Mouse (Mus musculus) MEL (cell line): ENCODE data around the gene Mcat. TPM values are rescaled to one million over a fixed set of nuclear protein-coding genes. Genes with fewer than 3 reads are reported as not detected.

Experiments used
- DNase-seq: peaks from one replicate; pipeline ENCODE4 v3.0.0; 2011; ENCODE audit warnings: low read depth, low spot score
- H3K27ac ChIP-seq: 2 replicates; pipeline ENCODE4 v1.5.1; 2012; ENCODE audit warnings: low read depth, mild to moderate bottlenecking, control low read depth, low read length, moderate library complexity; ENCODE audit not compliant: control insufficient read depth
- H3K27me3 ChIP-seq, 2 experiments: fragments of 150-350 bp in 1 of 2; sonication (generic) in 1 of 2; 2 replicates each; pipeline ENCODE4 v1.6.1; 2012; ENCODE audit warnings: low read length in 2 of 2, mild to moderate bottlenecking in 2 of 2, improper control_type of control experiment in 1 of 2, moderate library complexity in 1 of 2; ENCODE audit not compliant: insufficient read depth in 2 of 2, control insufficient read depth in 1 of 2
- H3K36me3 ChIP-seq, 2 experiments: 2 replicates each; pipeline ENCODE4 v1.6.1; 2012 to 2014; ENCODE audit warnings: low read length in 2 of 2, improper control_type of control experiment in 1 of 2, inconsistent platforms in 1 of 2, mild to moderate bottlenecking in 1 of 2; ENCODE audit not compliant: insufficient read depth in 2 of 2, control insufficient read depth in 1 of 2
- H3K4me1 ChIP-seq, 2 experiments: fragments of 150-350 bp in 1 of 2; sonication (generic) in 1 of 2; 2 replicates each; pipeline ENCODE4 v1.6.1; 2012; ENCODE audit warnings: low read length in 2 of 2, improper control_type of control experiment in 1 of 2, mild to moderate bottlenecking in 1 of 2; ENCODE audit not compliant: insufficient read depth in 2 of 2, control insufficient read depth in 1 of 2
- H3K4me3 ChIP-seq, 2 experiments: fragments of 150-350 bp in 1 of 2; sonication (generic) in 1 of 2; 2 replicates each; pipeline ENCODE4 v1.5.1; 2012; ENCODE audit warnings: low read depth in 2 of 2, low read length in 2 of 2, mild to moderate bottlenecking in 2 of 2, moderate library complexity in 2 of 2, control low read depth in 1 of 2, improper control_type of control experiment in 1 of 2; ENCODE audit not compliant: control insufficient read depth in 1 of 2, insufficient read depth in 1 of 2
- H3K79me2 ChIP-seq: 2 replicates; pipeline ENCODE4 v1.6.1; 2012; ENCODE audit warnings: mild to moderate bottlenecking, low read length, moderate library complexity; ENCODE audit not compliant: control insufficient read depth, poor library complexity, insufficient read depth
- H3K9ac ChIP-seq: 2 replicates; pipeline ENCODE4 v1.6.1; 2012; ENCODE audit warnings: low read depth, mild to moderate bottlenecking, control low read depth, low read length, moderate library complexity; ENCODE audit not compliant: control insufficient read depth, poor library complexity, severe bottlenecking
- H3K9me3 ChIP-seq: fragments of 150-350 bp; sonication (generic); replicated peaks from 2 replicates; pipeline ENCODE4 v1.6.1; 2012; ENCODE audit warnings: mild to moderate bottlenecking, low read length, improper control_type of control experiment, moderate library complexity; ENCODE audit not compliant: insufficient read depth
- BHLHE40 ChIP-seq: IDR thresholded peaks from 2 replicates; pipeline ENCODE4 v1.6.1; 2012; ENCODE audit warnings: low read depth, mild to moderate bottlenecking, inconsistent platforms, low read length, improper control_type of control experiment, borderline replicate concordance
- CHD1 ChIP-seq: IDR thresholded peaks from 2 replicates; pipeline ENCODE4 v1.6.1; 2012; ENCODE audit warnings: low read depth, mild to moderate bottlenecking, inconsistent platforms, low read length, improper control_type of control experiment
- CTCF ChIP-seq, 3 experiments: IDR thresholded peaks in 2 of 3; conservative IDR thresholded peaks in 1 of 3; 2 replicates each; pipeline ENCODE4 v1.5.1; 2011 to 2012; ENCODE audit warnings: low read length in 3 of 3, low read depth in 2 of 3, mild to moderate bottlenecking in 2 of 3, improper control_type of control experiment in 1 of 3, inconsistent platforms in 1 of 3, mixed read lengths in 1 of 3, moderate library complexity in 1 of 3; ENCODE audit not compliant: control insufficient read depth in 1 of 3, insufficient read depth in 1 of 3, poor library complexity in 1 of 3, severe bottlenecking in 1 of 3
- E2F4 ChIP-seq: IDR thresholded peaks from 2 replicates; pipeline ENCODE4 v1.6.1; 2011; ENCODE audit warnings: low read depth, low read length, improper control_type of control experiment, borderline replicate concordance
- ELF1 ChIP-seq: IDR thresholded peaks from 2 replicates; pipeline ENCODE4 v1.6.1; 2014; ENCODE audit warnings: low read depth, mild to moderate bottlenecking, inconsistent platforms, low read length, improper control_type of control experiment, moderate library complexity
- EP300 ChIP-seq, 2 experiments: IDR thresholded peaks; 2 replicates each; pipeline ENCODE4 v1.6.1; 2011; ENCODE audit warnings: improper control_type of control experiment in 2 of 2, low read length in 2 of 2, low read depth in 1 of 2, mild to moderate bottlenecking in 1 of 2
- GATA1 ChIP-seq: IDR thresholded peaks from 2 replicates; pipeline ENCODE4 v1.6.1; 2011; ENCODE audit warnings: low read depth, low read length, improper control_type of control experiment
- HCFC1 ChIP-seq: IDR thresholded peaks from 2 replicates; pipeline ENCODE4 v1.6.1; 2012; ENCODE audit warnings: low read depth, mild to moderate bottlenecking, inconsistent platforms, low read length, improper control_type of control experiment, moderate library complexity
- KAT2A ChIP-seq: conservative IDR thresholded peaks from 2 replicates; pipeline ENCODE4 v1.6.1; 2012; ENCODE audit warnings: low read depth, low read length, improper control_type of control experiment, inconsistent platforms
- MAFK ChIP-seq: IDR thresholded peaks from 2 replicates; pipeline ENCODE4 v1.6.1; 2011; ENCODE audit warnings: low read depth, mild to moderate bottlenecking, low read length, improper control_type of control experiment, borderline replicate concordance
- MAX ChIP-seq: IDR thresholded peaks from 2 replicates; pipeline ENCODE4 v1.6.1; 2011; ENCODE audit warnings: low read length, improper control_type of control experiment
- MEF2A ChIP-seq: IDR thresholded peaks from 2 replicates; pipeline ENCODE4 v1.6.1; 2014; ENCODE audit warnings: low read depth, mild to moderate bottlenecking, inconsistent platforms, low read length, improper control_type of control experiment; ENCODE audit not compliant: poor library complexity, insufficient replicate concordance, severe bottlenecking; ENCODE audit errors: extremely low read depth
- MXI1 ChIP-seq: IDR thresholded peaks from 2 replicates; pipeline ENCODE4 v1.6.1; 2011; ENCODE audit warnings: mild to moderate bottlenecking, low read depth, low read length, improper control_type of control experiment
- MYB ChIP-seq: IDR thresholded peaks from 2 replicates; pipeline ENCODE4 v1.6.1; 2011; ENCODE audit warnings: mild to moderate bottlenecking, low read depth, low read length, improper control_type of control experiment
- MYC ChIP-seq: IDR thresholded peaks from 2 replicates; pipeline ENCODE4 v1.6.1; 2011; ENCODE audit warnings: low read depth, mild to moderate bottlenecking, low read length, improper control_type of control experiment, moderate library complexity
- POLR2A ChIP-seq, 2 experiments: IDR thresholded peaks; 2 replicates each; pipeline ENCODE4 v1.6.1; 2011 to 2012; ENCODE audit warnings: low read length in 2 of 2, mild to moderate bottlenecking in 2 of 2, control low read depth in 1 of 2, improper control_type of control experiment in 1 of 2, low read depth in 1 of 2, moderate library complexity in 1 of 2; ENCODE audit not compliant: control insufficient read depth in 1 of 2, insufficient read depth in 1 of 2, poor library complexity in 1 of 2
- POLR2AphosphoS2 ChIP-seq: IDR thresholded peaks from 2 replicates; pipeline ENCODE4 v1.6.1; 2011; ENCODE audit warnings: low read length, improper control_type of control experiment
- POLR2AphosphoS5 ChIP-seq: IDR thresholded peaks from 2 replicates; pipeline ENCODE4 v1.6.1; 2012; ENCODE audit warnings: low read depth, borderline replicate concordance, mild to moderate bottlenecking, inconsistent platforms, low read length, moderate library complexity, mixed read lengths
- RAD21 ChIP-seq: IDR thresholded peaks from 2 replicates; pipeline ENCODE4 v1.6.1; 2011; ENCODE audit warnings: mild to moderate bottlenecking, low read depth, low read length, improper control_type of control experiment
- RCOR1 ChIP-seq: IDR thresholded peaks from 2 replicates; pipeline ENCODE4 v1.6.1; 2012; ENCODE audit warnings: low read depth, mild to moderate bottlenecking, inconsistent platforms, low read length, improper control_type of control experiment
- SIN3A ChIP-seq: IDR thresholded peaks from 2 replicates; pipeline ENCODE4 v1.6.1; 2012; ENCODE audit warnings: low read length, improper control_type of control experiment, inconsistent platforms
- SMC3 ChIP-seq: IDR thresholded peaks from 2 replicates; pipeline ENCODE4 v1.6.1; 2011; ENCODE audit warnings: low read depth, low read length, improper control_type of control experiment
- TBP ChIP-seq: IDR thresholded peaks from 2 replicates; pipeline ENCODE4 v1.8.0; 2011; ENCODE audit warnings: low read depth, low read length, improper control_type of control experiment
- TCF12 ChIP-seq: IDR thresholded peaks from 2 replicates; pipeline ENCODE4 v1.6.1; 2014; ENCODE audit warnings: low read depth, mild to moderate bottlenecking, inconsistent platforms, low read length, improper control_type of control experiment, moderate library complexity
- UBTF ChIP-seq: IDR thresholded peaks from 2 replicates; pipeline ENCODE4 v1.6.1; 2012; ENCODE audit warnings: low read depth, mild to moderate bottlenecking, inconsistent platforms, low read length, improper control_type of control experiment, moderate library complexity, borderline replicate concordance; ENCODE audit not compliant: insufficient read depth
- USF2 ChIP-seq, 2 experiments: IDR thresholded peaks; 2 replicates each; pipeline ENCODE4 v1.6.1; 2011 to 2012; ENCODE audit warnings: improper control_type of control experiment in 2 of 2, low read length in 2 of 2, borderline replicate concordance in 1 of 2, inconsistent platforms in 1 of 2, low read depth in 1 of 2, mild to moderate bottlenecking in 1 of 2; ENCODE audit not compliant: insufficient read depth in 1 of 2
- ZC3H11A ChIP-seq: IDR thresholded peaks from 2 replicates; pipeline ENCODE4 v1.6.1; 2012; ENCODE audit warnings: low read depth, mild to moderate bottlenecking, inconsistent platforms, low read length, improper control_type of control experiment
- ZKSCAN1 ChIP-seq: IDR thresholded peaks from 2 replicates; pipeline ENCODE4 v1.6.1; 2012; ENCODE audit warnings: low read depth, mild to moderate bottlenecking, inconsistent platforms, low read length, improper control_type of control experiment, moderate library complexity
- polyA plus RNA-seq, 2 experiments: library from polyadenylated mRNA; stranded (reverse) in 1 of 2; unstranded in 1 of 2; fragments of >175 nt in 1 of 2; fragments of >200 nt in 1 of 2; gene quantifications; 2 replicates each; pipeline versions ENCODE4 v1.2.1 to v1.2.4; 2012; ENCODE audit warnings: low replicate concordance in 2 of 2, low read depth in 1 of 2; ENCODE audit not compliant: insufficient read length in 2 of 2, insufficient read depth in 1 of 2, missing spikeins in 1 of 2
- total RNA-seq: library from RNA; depleted of rRNA; stranded (reverse); fragments of 300-350 nt; gene quantifications from 2 replicates; pipeline ENCODE4 v1.2.3, GENCODE M21; 2012

Mcat gene
- total and polyA plus RNA-seq, 3 experiments, result 28.8 to 35.9 TPM; not detected in 1

DNA sequence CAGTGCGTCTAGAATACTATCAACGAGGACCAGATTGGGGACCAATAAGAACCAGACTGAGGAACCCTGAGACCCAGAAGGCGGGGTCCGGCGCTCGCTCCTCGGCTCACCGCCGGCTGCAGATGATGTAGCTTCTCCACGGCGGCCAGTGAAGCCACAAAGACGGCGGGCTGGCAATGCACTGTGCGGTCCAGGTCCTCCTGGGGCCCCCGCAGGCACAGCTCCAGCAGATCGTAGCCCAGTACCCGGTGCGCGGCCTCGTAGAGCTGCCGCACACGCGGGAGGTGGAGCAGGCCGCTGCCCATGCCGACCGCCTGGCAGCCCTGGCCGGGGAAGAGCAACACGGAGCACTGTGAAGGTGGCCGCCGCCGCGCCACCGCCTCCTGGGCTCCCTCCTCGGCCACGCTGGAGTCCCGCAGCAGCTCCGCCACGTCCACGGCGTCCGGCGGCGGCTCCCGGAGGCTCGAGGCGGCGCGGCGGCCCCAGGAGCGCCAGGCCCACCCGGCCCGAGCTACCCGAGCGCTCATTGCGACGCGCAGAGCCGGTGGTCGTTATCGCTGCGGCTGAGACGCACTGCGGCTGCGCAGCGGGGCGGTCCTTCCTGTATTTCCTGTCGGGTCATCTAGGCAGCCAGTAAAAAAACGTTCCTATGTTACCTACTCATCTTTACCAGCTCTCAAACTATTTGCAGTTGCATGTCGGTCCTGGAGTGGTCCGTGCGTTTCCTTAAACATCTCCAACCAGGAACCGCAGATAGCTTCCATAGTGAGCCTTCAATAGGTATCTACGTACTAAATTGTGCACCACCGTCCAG lies 8.2 kb downstream of the Mcat start (continued):
- TF ChIP-seq USF2 (IDR thresholded peaks at IDR 0.05; ENCODE audit: borderline replicate concordance in 1 of 2, insufficient read depth in 1 of 2, low read depth in 1 of 2, low read length in 2 of 2), result no peak
- TF ChIP-seq ZC3H11A, result no peak
- no peak for TF ChIP-seq POLR2AphosphoS5
- TF ChIP-seq MYB, result peak; percentile 51
- TF ChIP-seq ZKSCAN1, result no peak
- no peak for TF ChIP-seq BHLHE40
- peak; percentile 83; the same call in 1 of the 2 replicates for TF ChIP-seq UBTF
- TF ChIP-seq POLR2A (IDR thresholded peaks at IDR 0.05; ENCODE audit: control insufficient read depth in 1 of 2, insufficient read depth in 1 of 2, low read depth in 1 of 2, low read length in 2 of 2, poor library complexity in 1 of 2), result peak; percentile 90 to 94
- TF ChIP-seq SMC3, result no peak
- TF ChIP-seq KAT2A, result peak; percentile 50; the same call in 1 of the 2 replicates
- TF ChIP-seq MXI1, result peak; percentile 50; the same call in 1 of the 2 replicates
- TF ChIP-seq MAX, result peak; percentile 48; the same call in 1 of the 2 replicates
- peak; percentile 63; the same call in 1 of the 2 replicates for TF ChIP-seq ELF1
- TF ChIP-seq MEF2A, result no peak
- no peak for TF ChIP-seq RCOR1
- TF ChIP-seq EP300 (IDR thresholded peaks at IDR 0.05; ENCODE audit: low read depth in 1 of 2, low read length in 2 of 2), result peak in 1 of 2 experiments; percentile 15; a peak in 1 of 4 replicates
- TF ChIP-seq SIN3A, result peak; percentile 67
- TF ChIP-seq E2F4, result no peak
- TF ChIP-seq MYC, result no peak
- TF ChIP-seq, all 39 proteins: peak for 19

- Histone ChIP-seq H3K4me1 (peaks cover 0 to 2% of the 10 kb centered on the region in 2 experiments; a peak in 1 of 4 replicates), H3K9ac (no peak overlapping the region), H3K27me3 (no peaks in the 10 kb centered on the region), H3K27ac (no peak overlapping the region), H3K36me3 (no peaks in the 10 kb centered on the region), H3K4me3 (no peak overlapping the region), H3K79me2 (peaks cover 6% of the 10 kb centered on the region), H3K9me3 (no peaks in the 10 kb centered on the region)
- DNase-seq, result peak; percentile 54
- TF ChIP-seq MAFK (no peak), POLR2AphosphoS2 (no peak), SMC3 (no peak), MEF2A (no peak), HCFC1 (no peak), USF2 (IDR thresholded peaks at IDR 0.05; ENCODE audit: borderline replicate concordance in 1 of 2, insufficient read depth in 1 of 2, low read depth in 1 of 2, low read length in 2 of 2) (no peak), TCF12 (no peak), TBP (no peak), CHD1 (no peak), CTCF (IDR thresholded peaks at IDR 0.05 in 2 of 3, conservative IDR thresholded peaks at IDR 0.05 in 1 of 3; ENCODE audit: control insufficient read depth in 1 of 3, insufficient read depth in 1 of 3, low read depth in 2 of 3, low read length in 3 of 3, poor library complexity in 1 of 3, severe bottlenecking in 1 of 3) (peak in 2 of 3 experiments; percentile 46 to 48; a peak in 4 of 6 replicates), RAD21 (peak; percentile 23), GATA1 (no peak), ELF1 (no peak)
These were observed 9.8 kb downstream of the Mcat start for GRCm38 (mm10) chr15:83553831-83554230.
